Comparison of ENCODE assay signal across 8 mouse cellular contexts in the genomic region with DNA sequence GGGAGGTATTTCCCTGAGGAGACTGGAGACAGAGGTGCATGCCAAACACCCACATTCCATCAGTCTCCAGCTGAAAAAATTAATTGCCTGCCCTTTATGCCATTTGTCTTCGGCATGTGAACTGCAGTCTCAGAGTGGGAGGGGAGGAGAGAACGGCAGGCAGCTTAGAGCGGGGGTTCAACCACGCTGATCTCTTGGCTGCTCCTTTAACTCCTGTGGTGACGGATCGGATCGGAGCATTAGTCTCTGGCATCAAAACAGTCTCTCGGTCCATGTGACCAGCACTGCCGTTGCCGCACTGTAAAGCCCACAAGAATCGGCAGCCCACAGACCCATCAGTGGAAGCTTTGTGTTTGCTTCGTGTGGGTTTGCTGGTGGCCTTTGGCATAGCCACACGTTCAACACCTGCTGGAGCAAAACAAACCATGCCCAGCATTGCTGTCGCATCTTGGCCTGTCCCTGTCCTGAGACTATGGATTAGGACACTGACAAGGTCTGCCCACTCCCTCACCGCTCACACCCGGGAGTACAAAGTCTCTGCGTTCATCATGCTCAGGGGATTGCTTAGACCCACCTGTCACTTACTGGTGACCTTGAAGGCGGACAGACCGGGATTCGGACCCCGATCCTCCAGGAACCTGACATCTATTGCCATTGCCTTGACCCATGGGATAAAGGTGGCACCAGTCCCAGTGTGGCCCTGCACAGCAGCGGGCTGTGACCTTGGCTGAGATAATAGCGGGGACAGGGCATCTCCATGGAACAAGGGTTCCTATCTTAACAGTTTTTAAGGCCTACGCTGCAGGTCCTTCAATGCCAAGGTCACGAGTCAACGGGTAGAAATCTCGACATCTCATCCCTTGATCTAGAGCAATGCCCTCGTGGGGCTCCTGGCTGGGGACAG. TPM values are rescaled to one million over a fixed set of nuclear protein-coding genes. Genes with fewer than 3 reads are reported as not detected.
DNase-seq lines count a peak whose midpoint lies in the region; ATAC-seq and TF ChIP-seq lines count a peak whose summit lies in the region.

No protein-coding gene starts in this region.

- no peaks in the 10 kb centered on the region for H3K27me3 ChIP-seq in lung, embryonic 15.5 days
- H3K27me3 ChIP-seq in forebrain, postnatal 0 days (ENCODE audit: insufficient read depth, low read length), result peaks cover 14% of the 10 kb centered on the region
- H3K27me3 ChIP-seq in kidney, embryonic 14.5 days (ENCODE audit: control insufficient read depth, insufficient read depth, low read length), result no peaks in the 10 kb centered on the region
- no peaks in the 10 kb centered on the region for H3K27me3 ChIP-seq in midbrain, embryonic 15.5 days (replicated peaks)

- peaks cover 25% of the 10 kb centered on the region for H3K4me1 ChIP-seq in lung, embryonic 15.5 days
- peaks cover 19% of the 10 kb centered on the region for H3K4me1 ChIP-seq in forebrain, postnatal 0 days (ENCODE audit: insufficient read depth)
- peaks cover 27% of the 10 kb centered on the region; the same call in 1 of the 2 replicates for H3K4me1 ChIP-seq in kidney, embryonic 14.5 days (ENCODE audit: control insufficient read depth, insufficient read depth, low read length)
- H3K4me1 ChIP-seq in midbrain, embryonic 15.5 days, result peaks cover 23% of the 10 kb centered on the region

- no peak for TF ChIP-seq CTCF in forebrain, postnatal 0 days (IDR thresholded peaks at IDR 0.05; ENCODE audit: low read depth)

- H3K9me3 ChIP-seq in lung, embryonic 15.5 days, result no peaks in the 10 kb centered on the region
- H3K9me3 ChIP-seq in forebrain, postnatal 0 days (ENCODE audit: low read length), result no peaks in the 10 kb centered on the region
- H3K9me3 ChIP-seq in kidney, embryonic 14.5 days (ENCODE audit: control insufficient read depth, low read length), result no peaks in the 10 kb centered on the region
- H3K9me3 ChIP-seq in midbrain, embryonic 15.5 days, result no peaks in the 10 kb centered on the region

- H3K36me3 ChIP-seq in lung, embryonic 15.5 days, result no peaks in the 10 kb centered on the region
- no peaks in the 10 kb centered on the region for H3K36me3 ChIP-seq in forebrain, postnatal 0 days (ENCODE audit: insufficient read depth)
- H3K36me3 ChIP-seq in kidney, embryonic 14.5 days (ENCODE audit: control insufficient read depth, insufficient read depth, low read length), result no peaks in the 10 kb centered on the region
- no peaks in the 10 kb centered on the region for H3K36me3 ChIP-seq in midbrain, embryonic 15.5 days (replicated peaks)

- peak overlapping the region; percentile 46 for H3K9ac ChIP-seq in lung, embryonic 15.5 days
- peak overlapping the region; percentile 59 for H3K9ac ChIP-seq in forebrain, postnatal 0 days
- peak overlapping the region; percentile 62 for H3K9ac ChIP-seq in kidney, embryonic 14.5 days (ENCODE audit: low read depth, low read length)
- H3K9ac ChIP-seq in midbrain, embryonic 15.5 days, result peak overlapping the region; percentile 53

- H3K27ac ChIP-seq in lung, embryonic 15.5 days, result peak overlapping the region; percentile 73
- peak overlapping the region; percentile 88 for H3K27ac ChIP-seq in forebrain, postnatal 0 days (ENCODE audit: low read depth, low read length)
- peak overlapping the region; percentile 66; the same call in 1 of the 2 replicates for H3K27ac ChIP-seq in kidney, embryonic 14.5 days (ENCODE audit: low read depth, low read length)
- H3K27ac ChIP-seq in midbrain, embryonic 15.5 days, result peak overlapping the region; percentile 75

- no peak for DNase-seq in lung, adult 18-20 months
- DNase-seq in adrenal gland, postnatal 10 days, result peak; percentile 33
- DNase-seq in forebrain, postnatal 0 days, result peak; percentile 43
- no peak for DNase-seq in urinary bladder, adult 18-20 months (ENCODE audit: low spot score in 2 of 2)
- DNase-seq in cerebellum, adult 11 months, result no peak

- peak overlapping the region; percentile 71 for H3K4me2 ChIP-seq in lung, embryonic 15.5 days
- H3K4me2 ChIP-seq in forebrain, postnatal 0 days (ENCODE audit: low read depth), result peak overlapping the region; percentile 54
- peak overlapping the region; percentile 78 for H3K4me2 ChIP-seq in kidney, embryonic 14.5 days (replicated peaks; ENCODE audit: low read depth, low read length)
- peak overlapping the region; percentile 71 for H3K4me2 ChIP-seq in midbrain, embryonic 15.5 days

- WGBS in lung, embryonic 15.5 days, result 9% methylated on average over 28 of the region's 28 CpGs
- WGBS in forebrain, postnatal 0 days, result 10% methylated on average over 28 of the region's 28 CpGs
- WGBS in kidney, embryonic 14.5 days, result 15% methylated on average over 28 of the region's 28 CpGs
- 6% methylated on average over 28 of the region's 28 CpGs for WGBS in midbrain, embryonic 15.5 days

- peak overlapping the region; percentile 45 for H3K4me3 ChIP-seq in lung, embryonic 15.5 days
- H3K4me3 ChIP-seq in forebrain, postnatal 0 days (ENCODE audit: low read depth, low read length), result peak overlapping the region; percentile 39
- H3K4me3 ChIP-seq in kidney, embryonic 14.5 days (ENCODE audit: low read length), result peak overlapping the region; percentile 48
- peak overlapping the region; percentile 38 for H3K4me3 ChIP-seq in midbrain, embryonic 15.5 days

- ATAC-seq in lung, embryonic 15.5 days (ENCODE audit: borderline replicate concordance, extremely low read depth, low FRiP score, low TSS enrichment), result peak; percentile 9
- peak; percentile 40; the same call in 1 of the 2 replicates for ATAC-seq in forebrain, postnatal 0 days
- peak; percentile 17; the same call in 1 of the 2 replicates for ATAC-seq in kidney, embryonic 14.5 days (ENCODE audit: low FRiP score, low TSS enrichment)
- peak; percentile 62 for ATAC-seq in midbrain, embryonic 15.5 days (replicated peaks)

RNA-seq across cellular contexts. Expression of a gene that starts 41.3 kb away (rescaled TPM):
- polyA plus RNA-seq in lung, embryonic 15.5 days (2015; fragmentation: Nextera tagmentation; extraction: Ambion mirVana), result 200 and 209 TPM in 2 replicates
- total RNA-seq in adrenal gland, postnatal 10 days (2021), result 10 to 100 TPM; 72.7 to 86.6 TPM
- total RNA-seq in forebrain, postnatal 0 days (2014; rRNA removed), result 178 and 300 TPM in 2 replicates
- polyA plus RNA-seq in forebrain, postnatal 0 days (2015; fragmentation: Nextera tagmentation; extraction: Ambion mirVana), result 195 and 209 TPM in 2 replicates
- 265 and 292 TPM in 2 replicates for polyA plus RNA-seq in kidney, embryonic 14.5 days (2014; fragmentation: Nextera tagmentation; extraction: Ambion mirVana)
- polyA plus RNA-seq in midbrain, embryonic 15.5 days (2015; fragmentation: Nextera tagmentation; extraction: Ambion mirVana), result 196 and 201 TPM in 2 replicates

Comparison
In these comparisons a context has a peak if more than half of its experiments do, and no peak if none do; other contexts are left out.
1. ATAC-seq: peak in every context shown above with its lines; median percentile 62 in midbrain, embryonic 15.5 days; 40 in forebrain, postnatal 0 days; 17 in kidney, embryonic 14.5 days; 9 in lung, embryonic 15.5 days.
2. DNase-seq: peak in adrenal gland, postnatal 10 days (single experiment) and forebrain, postnatal 0 days (single experiment); none in lung, adult 18-20 months (0 of 2), urinary bladder, adult 18-20 months (0 of 2) and cerebellum, adult 11 months (single experiment).
3. Peak in every context shown above with its lines, with median percentiles within 50 percentile points of each other: H3K27ac ChIP-seq, H3K4me2 ChIP-seq, H3K4me3 ChIP-seq and H3K9ac ChIP-seq.